Mouse (Mus musculus) left cerebral cortex, adult 9 months (tissue): ENCODE measurements at regions not wholly inside any gene's neighbourhood (a gene's known extent, or its start where the extent isn't known, plus 50 kb on each side); places are given as distances from the start of the nearest gene placed in this dataset.

ENCODE experiments used
- DNase-seq, 2 experiments: peaks; one replicate each; pipeline ENCODE4 v3.0.0; 2022; ENCODE audit warnings: low spot score in 2 of 2

DNA sequence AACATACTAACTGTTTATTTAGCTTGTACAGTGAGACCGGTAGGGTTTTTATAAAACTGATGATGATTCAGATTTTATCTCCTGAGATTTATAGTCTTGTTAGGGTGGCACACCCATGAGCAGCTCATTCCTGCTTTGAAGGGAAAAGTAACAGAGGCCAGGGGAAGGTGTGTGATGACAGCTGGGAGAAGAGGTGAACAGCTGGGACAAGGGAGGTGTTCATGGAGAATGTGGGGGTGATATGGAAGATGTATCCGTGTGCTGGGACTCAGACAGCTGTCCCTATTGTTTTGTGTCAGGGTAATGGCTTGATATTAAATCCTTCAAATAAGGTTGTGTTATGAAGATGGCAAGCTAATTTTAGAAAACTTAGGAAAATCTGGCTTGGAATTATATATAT is 2238.4 kb upstream of the Gm7489 start:
- DNase-seq: no peak

DNA sequence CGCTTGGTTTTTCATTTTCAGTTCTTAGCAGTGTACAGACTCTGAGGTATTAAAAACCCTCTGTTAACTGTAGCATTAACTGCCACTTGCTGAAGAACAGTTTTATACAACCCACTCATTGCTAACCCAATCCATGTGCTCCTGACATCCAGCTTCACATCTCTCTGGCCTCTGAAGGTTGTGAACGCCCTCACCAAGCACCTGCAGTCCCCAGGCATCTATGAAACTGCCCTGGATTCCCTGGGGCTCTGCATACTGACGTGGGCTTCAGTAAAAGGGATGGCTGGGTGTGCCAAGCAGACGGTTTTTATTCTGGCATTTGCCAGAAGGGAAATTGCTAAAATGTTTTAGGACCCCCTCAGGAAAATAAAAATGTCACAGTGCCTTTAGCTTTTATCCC is 2232.2 kb upstream of the Gm7489 start:
- DNase-seq: no peak

DNA sequence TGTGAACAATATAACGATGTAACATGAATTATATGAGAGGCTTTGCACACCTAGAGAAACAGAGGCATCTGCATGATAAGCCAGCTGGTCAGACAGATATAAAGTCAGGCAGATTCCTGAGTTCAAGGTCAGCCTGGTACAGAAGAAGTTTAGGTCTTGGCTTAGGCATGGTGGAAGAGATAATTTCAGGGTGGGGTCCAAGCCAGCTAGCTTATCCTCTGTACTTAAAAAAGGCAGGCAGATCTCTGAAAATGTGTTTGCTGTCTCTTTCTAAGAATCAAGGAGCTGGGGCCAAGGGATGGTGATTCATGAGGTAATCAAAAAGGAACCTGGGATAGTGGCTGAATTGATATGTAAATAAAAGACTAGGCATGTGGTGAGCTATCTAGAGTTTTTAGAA is 2227.1 kb upstream of the Gm7489 start:
- no peak for DNase-seq

DNA sequence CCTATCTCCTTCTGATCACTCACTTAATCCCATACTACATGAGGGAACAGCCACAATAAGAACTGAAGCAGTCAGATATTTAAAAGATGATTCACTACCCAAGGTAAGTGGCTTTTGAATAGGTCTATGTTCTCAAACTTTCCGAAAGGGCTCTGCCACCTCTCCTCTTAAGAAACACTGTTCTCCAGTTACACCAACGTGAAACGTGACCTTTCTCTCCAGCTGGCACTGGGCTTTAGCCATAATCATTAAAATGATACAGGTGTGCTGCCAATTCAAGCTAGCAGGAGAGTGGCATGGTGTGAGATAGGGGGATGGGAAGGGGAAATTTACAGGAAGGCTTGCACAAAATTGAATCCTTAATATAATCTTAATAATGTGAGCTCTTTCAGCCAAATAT is 2216.4 kb upstream of the Gm7489 start:
- DNase-seq: no peak

DNA sequence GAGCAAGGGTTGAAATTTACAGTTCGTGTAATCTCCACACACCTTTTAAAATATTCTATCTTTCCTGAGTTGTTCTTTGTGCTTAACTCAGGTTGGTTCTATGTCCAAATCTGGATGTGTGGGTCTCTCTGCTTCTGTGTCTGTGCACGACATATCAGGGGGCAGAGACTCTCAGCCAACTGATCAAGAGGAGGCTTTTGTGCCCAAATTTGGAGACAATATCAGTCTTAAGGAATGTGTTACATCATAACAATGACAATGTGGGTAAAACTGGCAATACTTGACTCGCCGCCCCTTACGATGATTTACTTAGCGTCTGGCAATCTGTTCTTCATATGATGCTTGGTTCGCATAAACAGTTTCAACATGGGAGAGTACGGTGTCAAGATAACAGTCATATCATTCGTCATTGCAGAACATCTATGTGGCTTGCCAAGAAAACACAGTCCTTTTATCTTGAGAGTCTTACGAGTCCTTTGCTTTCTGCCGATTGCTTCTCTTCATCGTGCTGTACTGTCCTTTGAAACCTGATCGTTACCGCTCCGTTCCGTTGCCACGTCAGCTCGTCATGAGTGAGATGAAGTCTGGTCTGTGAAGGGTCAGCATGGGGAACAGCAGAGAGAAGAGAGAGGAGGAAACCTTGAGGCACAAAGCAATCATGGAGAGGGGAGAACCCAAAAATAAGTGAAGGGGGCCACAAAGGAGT is 2212.9 kb upstream of the Gm7489 start:
- DNase-seq: no peak

DNA sequence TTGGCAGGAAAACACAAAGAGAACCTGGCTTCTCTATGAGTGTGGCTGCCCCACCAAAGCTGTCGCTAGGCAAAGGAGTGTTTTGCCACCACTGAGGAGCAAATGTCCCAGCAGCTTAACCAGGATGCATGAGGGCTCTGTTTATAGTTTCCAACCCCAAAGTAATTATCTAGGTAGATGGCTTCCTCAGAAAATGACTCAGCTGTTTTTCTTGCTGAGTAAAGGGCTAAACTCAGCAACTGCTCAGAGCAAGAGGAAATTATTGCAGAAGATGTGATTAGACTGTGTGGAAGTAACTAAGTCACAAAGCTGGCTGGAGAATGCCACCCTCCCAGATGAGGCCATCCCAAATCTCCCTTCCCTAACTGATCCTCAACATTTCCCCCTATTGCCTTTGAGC is 2211.2 kb upstream of the Gm7489 start:
- DNase-seq: no peak

DNA sequence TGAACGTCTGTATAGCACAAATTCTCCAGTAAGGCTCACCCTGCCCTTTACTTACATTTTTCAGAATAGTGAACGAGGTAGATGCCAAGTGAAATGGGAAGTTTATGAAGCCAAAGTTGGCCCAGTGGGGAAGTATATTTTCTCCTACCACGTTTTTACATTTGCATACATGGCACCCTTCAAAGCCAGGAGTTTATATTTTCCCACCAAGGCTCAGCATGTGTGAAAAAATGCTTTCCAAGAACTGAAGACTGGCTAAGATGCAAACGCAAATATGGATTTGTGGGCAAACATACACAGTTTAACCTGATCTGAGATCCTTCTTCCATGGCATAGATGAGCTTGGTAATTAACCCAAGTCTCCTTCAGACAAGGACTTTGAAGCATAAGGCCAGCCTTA is 2209.4 kb upstream of the Gm7489 start:
- no peak for DNase-seq

DNA sequence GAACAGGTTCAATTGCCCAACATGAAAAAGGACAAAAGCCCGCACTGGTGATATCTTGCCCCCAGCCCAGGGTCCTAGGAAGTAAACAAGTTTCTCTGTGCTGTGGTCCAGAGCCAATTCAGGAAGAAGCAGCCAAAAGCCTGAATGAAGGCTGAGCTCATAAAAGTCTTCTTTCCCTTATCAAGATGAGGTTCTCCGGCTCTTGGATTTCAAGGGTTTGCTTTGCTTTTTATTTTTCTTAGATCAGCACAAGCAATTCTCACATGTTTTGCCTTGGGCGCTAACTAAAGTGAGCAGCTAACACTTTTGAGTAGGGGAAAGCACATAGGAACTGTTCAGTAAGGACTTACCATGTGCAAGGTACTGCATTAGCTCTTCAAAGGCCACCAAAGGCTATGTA is 2208.0 kb upstream of the Gm7489 start:
- no peak for DNase-seq

DNA sequence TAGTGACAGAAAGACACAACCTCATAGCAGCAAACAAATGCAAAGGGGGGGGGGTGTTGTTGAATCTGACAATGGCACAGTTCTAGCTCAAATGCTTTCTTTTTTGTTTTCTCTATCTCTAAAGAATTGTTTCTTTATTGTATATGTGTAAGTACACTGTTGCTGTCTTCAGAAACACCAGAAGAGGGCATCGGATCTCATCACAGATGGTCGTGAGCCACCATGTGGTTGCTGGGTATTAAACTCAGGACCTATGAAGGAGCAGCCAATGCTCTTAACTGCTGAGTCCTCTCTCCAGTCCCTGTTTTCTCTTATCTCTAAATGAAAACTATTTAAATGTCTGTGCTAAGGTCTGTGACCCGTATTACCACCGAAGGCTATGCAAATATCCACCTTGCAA is 2207.4 kb upstream of the Gm7489 start:
- DNase-seq: no peak

DNA sequence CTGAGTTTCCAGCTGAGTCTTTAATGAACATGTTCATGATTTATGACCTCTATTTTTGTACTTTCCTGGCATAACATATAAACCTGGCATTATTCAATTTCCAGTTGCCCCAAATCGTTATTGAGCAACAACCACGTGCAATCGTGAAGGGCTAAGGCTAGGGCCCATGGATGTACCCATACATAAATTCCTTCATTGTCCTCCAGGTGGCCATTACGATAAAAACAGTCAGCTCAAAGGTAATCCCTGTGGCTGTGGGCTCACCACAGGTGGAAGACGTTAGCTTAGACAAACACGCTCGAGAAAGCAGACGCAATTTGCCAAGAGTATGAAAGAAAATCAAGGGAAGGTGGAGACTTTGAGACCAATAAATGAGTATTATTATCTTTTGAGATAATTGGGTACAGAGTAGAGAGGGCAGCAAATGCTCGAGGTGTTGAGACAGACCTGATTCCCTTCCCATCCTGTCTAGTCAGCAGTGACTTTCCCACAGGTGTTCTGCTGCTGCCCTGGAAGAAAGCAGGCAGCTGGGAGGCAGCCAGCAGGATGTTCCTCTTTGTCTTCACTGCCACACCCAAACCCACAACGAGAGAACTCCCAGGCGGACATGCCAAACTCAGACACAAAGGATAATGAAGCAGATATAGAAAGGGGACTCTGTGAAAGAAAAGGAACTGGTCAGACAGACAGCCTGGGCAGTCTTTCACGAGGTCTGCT is 2205.4 kb upstream of the Gm7489 start:
- no peak for DNase-seq

DNA sequence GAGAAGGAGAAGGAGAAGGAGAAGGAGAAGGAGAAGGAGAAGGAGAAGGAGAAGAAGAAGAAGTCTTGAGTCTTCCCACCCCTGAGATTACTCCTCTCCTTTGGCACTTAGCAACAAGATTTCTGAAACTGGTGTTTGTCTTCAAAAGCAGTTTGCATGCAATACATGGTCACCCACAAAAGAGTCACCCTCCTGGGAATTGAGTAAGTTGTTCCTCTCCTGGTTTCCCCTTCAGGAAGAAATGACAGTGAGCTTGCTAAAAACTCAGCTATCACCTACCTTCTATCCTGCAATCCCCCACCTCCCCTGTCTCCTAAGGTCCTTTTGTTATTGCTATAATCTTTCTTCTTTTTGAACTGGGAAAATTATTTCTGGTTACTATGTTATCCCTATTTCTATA is 2204.2 kb upstream of the Gm7489 start:
- DNase-seq: no peak

DNA sequence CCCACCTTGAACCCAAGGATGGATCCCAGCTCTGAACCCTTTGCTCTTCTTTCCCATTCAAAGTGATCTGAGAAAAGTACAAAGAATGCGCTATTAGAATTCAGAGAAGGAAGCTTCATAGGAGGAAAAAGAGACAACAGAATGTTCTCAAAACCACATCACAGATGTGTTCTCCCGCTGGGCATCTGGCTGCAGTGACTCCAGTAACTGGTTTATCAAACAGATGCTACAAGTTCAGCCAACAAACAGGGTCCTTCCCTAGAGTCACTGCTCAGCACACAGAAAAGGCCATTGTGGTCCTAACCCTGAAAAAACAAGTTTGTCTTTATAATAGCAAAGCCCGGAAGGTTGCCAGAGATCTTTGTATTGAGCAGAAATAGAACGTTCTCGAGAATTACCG is 2203.5 kb upstream of the Gm7489 start:
- DNase-seq: no peak

DNA sequence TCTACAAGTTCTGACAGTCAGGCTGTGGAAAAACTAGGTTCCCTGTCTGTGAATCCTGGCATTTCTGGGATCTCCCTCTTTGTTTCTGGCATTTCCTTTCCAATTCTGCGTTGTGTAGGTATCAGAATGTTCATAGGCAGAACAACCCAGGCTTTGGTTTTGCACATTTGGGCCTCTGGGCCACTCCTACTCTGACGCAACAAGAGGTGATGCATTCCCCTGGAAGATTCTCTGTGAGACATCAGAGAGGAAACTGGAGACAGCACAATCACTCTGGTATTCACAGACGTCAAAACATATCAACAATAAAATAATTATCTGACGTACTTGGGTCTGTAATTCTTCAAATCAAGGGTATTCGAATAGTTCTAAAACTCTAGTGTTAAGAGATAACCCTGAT is 2202.4 kb upstream of the Gm7489 start:
- no peak for DNase-seq

DNA sequence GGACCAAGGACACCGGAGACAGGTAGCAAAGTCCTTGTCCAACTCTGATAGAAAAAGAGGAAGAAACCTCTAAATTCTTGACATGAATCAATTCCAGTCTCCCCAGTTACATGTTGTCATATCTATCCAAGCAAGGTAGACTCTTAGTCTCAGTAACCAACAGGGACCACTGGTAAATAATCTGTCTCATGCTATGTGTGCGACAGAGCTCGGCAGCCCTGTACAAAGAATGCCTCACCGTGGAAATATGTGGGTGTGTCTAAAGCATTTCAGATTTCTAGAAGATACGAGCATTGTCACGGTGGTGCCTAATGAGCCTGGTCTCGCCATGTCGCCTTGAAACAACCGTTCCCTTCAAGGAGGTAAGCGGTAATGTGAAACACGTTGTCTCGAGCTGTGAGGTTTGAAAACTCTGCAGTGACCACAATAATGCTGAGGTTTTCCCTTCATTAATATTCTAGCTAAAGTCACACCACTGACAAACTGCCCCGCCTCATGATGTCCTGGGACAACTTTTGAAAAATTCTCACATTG is 2197.6 kb upstream of the Gm7489 start:
- DNase-seq: no peak

DNA sequence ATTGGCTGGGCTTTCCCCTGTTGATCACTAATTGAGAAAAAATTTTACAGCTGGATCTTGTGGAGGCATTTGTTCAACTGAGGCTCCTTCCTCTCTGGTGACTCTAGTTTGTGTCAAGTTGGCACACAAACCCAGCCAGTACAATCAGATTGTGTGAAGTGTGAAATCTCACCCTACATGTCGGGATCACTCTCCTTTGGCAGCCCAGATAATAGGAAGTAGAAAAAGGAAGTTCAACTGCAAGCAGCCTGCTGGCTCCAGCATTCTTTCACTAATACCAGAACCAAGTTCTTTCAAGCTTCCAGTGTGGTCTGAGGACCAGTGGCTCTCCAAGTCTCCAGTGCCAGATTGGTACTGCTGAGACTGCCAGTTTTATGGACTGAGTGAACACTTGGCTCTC is 2195.2 kb upstream of the Gm7489 start:
- no peak for DNase-seq

DNA sequence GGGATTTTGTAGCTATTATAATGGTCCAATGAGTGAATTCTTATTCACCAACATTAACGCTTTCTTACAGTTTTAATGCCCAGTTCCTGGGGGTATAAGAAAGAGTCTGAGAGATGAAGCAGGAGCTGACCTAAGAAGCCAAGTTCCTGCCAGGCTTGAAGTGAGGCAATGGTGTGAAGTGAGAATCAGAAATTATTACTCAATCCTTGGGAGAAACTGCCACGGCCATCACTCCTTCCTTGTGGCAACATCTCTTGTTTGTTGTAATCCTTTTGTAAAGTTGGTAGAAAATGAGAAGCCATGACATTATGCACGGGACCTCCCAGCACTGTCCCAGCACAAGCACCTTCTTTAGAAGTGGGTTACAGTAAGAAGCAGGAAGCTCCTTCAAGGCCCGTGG is 2192.0 kb upstream of the Gm7489 start:
- no peak for DNase-seq

DNA sequence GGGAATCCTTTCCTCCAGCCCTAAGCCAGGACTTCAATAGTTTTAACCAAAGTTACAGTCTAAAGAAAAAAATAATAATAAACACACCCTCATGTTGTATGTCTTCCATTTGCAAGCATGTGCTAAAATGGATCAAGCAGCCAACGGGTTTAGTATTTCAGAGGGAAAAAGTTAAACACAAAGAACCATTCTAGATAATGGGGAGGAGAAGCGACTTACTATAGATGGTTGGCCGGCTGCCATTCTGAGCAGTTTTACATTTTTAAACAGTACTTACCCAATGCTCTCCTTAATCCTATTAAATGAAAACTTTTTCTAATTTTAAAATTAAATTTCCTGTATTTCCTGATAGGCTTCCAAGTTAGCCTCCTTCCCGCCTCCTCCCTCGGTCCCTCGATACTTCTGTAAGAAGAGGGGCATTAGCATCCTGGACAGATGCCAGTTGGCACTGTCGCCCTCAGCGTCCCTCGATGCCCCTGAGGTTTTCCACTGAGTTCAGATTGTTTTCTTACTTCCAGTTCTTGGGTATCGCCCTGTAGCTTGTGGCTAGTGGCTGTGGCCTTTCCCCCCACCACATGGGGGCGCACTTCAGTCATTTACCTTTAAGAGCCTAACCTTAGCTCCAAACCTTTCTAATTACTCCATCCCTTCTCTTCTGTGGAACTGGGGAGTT is 2188.2 kb upstream of the Gm7489 start:
- peak in 1 of 2 experiments; percentile 28 for DNase-seq

DNA sequence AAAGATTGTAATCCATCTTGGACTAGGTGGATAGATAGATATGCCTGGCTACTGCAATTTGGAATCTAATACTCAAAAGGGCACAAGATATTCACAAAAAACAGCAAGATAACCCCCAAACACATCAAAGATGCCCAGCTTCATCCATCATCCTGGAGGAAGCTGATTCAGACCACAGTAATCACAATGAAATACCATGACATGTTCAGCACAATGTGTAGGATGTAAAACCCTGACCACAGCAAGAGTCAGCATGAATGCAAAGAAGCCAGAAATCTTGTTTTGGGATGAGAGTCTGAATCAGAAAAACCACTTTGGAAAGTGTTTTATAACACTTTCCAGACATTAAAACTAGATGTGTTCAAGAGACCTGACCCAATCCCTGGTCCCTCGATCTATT is 2180.5 kb upstream of the Gm7489 start:
- DNase-seq: no peak

DNA sequence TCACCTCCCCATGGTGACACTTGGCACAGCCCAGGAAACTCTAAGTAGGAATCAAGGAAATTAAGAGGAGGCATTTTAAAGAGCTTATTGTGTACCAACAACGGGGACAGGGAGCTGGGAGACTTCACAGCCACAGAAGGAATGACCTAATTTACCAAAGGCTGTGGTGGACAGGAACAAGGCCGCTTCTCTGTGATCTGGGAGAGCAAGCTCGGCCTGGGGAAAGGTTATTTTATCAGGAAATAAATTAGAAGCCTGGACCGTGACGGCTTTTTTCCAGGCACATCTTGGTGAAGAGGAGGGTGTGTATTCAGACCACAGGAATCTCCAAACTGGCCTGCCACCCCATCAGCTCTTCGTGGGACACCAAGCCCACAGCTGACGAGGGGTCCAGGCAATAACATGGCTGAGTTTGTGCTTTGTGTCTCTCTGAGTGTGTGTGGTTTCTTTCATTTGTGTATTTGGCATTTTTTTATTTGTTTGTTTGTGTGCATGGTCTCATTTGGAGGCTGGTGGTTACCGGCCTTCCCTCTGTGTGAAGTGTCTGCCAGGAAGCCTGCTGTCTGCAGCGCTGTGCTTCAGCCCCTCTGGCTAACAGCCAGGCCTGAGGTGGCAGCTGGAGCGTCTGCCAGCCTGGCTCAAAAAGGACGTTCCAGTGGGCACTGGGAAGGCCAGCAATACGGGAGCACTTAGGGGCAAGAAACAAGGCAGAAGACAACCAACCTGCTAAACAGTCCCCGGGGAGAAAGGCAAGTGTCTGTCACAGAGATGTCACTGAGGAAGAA is 2174.6 kb upstream of the Gm7489 start:
- peak in 1 of 2 experiments; percentile 39 for DNase-seq

DNA sequence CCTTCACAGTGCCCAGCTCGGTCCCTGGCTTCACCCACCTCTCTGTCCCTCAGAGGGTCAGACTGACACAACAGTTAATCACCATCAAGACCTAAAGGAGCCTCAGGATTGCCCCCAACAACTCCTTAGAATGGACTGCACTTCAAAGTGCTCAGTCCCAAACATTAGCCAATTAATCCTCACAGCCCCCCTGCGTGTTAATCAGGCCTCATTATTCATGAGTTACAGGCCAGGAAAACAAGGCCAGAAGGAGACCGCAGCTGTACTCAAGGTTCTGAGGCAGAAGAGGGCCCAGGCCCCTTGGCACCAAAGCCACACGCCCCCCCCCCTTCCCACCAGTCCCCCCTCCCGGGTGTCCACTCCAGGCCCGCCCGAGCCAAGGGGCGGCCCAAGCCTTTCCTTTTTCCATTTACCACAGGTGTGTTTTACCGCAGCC is 2163.8 kb upstream of the Gm7489 start:
- DNase-seq: no peak

DNA sequence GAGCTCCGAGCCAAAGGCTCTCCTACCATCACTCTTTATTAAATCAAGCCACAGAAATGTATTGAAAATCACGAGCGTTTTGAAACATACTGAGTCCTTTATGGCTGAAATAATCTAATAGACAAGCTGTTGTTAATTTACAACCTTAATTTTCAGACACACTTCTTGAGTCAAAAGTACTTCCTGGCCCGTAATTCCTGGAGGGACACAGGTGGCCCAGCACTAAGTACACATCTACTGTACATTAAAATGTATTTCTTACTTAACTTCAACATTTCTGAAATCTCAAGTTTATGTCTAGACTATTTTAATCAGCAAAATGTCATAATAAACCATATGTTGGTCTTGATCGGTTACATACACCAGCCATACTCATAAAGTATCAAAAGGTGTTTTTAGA is 2163.3 kb upstream of the Gm7489 start:
- DNase-seq: no peak

DNA sequence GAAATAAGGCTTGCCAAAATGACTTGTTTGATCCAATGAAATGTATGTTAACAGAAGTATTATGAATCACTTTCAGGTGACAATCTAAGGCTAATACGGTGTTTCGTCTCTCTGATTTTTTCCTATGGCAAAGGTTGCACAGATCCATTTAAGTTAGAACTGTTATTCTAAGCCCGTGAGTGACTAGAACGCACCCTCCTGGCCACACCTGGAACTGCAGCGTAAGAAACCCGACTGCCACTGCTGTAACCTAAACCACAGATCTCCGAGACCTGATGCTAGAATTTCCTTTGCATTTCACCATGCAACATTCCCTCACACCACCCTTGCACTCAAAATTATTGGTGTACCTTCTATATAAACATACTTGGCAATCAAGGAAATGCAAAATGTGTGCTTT is 2160.6 kb upstream of the Gm7489 start:
- DNase-seq: no peak
